In the genomic region with DNA sequence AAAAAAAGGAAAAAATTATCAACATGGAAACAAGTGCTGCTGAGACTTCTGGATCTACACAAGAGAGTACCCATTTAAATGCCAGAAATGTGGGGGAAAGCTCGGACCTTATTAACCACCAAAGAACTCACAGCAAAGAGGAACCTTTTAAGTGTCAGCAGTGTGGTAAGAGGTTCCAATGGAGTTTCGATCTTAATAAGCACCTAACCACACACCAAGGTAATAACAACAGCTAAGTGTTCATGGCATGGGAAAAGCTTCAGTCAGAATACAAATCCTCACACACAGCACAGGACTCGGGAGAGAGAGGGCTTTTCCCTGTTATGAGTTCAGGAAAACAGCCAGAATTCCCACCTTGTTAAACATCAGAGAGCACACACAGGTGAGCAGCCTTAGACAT, we compare ENCODE assay signal across 30 mouse cellular contexts. TPM values are rescaled to one million over a fixed set of nuclear protein-coding genes. Genes with fewer than 3 reads are reported as not detected.
A peak's percentile ranks its signal among the peaks of the same experiment; 100 is the strongest.
DNase-seq lines count a peak whose midpoint lies in the region; ATAC-seq lines count a peak whose summit lies in the region.
"Had no signal": no experiment of that assay in that cellular context is flagged by ENCODE, and none has a peak within 500 bp of the region (broad histone marks: within the 10 kb centered on the region; RNA-seq: fewer than 3 reads in every experiment).

No protein-coding gene starts in this region.

- peak; percentile 19 for ATAC-seq in activated CD4-positive, CD25-positive, alpha-beta regulatory T cell, adult 4 months
- ATAC-seq: forebrain, embryonic 13.5 days; forebrain, embryonic 16.5 days; intestine, embryonic 15.5 days; Patski had no signal

- DNase-seq in A20 (ENCODE audit: low read depth, low spot score): peak; percentile 73
- DNase-seq in CD4-positive helper T cell, adult 2 months (ENCODE audit: low read depth, low spot score): peak; percentile 26
- DNase-seq in adrenal gland, postnatal 25 days: no peak
- DNase-seq in Muller cell, postnatal 12 days (ENCODE audit: inconsistent ontology term): no peak
- DNase-seq in adrenal gland, adult 2 months: no peak
- DNase-seq: adrenal gland, adult 8-10 months; adrenal gland, postnatal 36 days; cerebellum, adult 18-20 months; cerebellum, adult 9-10 months; cerebellum, postnatal 14 days; gastrocnemius, postnatal 10 days; gastrocnemius, postnatal 36 days; heart, adult 18-20 months; heart, postnatal 10 days; heart, postnatal 4 days; kidney, adult 11 months had no signal

RNA-seq across cellular contexts. Expression of a gene that starts 32.5 kb away (rescaled TPM):
- 10 to 100 TPM; 69.2 to 95.7 TPM for polyA plus RNA-seq in activated CD4-positive, CD25-positive, alpha-beta regulatory T cell, adult 4 months (2017; shearing (Covaris generic))
- 21.4 and 26.1 TPM in 2 replicates for total RNA-seq in adrenal gland, postnatal 25 days (2021)
- total RNA-seq in adrenal gland, adult 2 months (2021): 10 to 100 TPM; 18.3 to 20.4 TPM
- polyA plus RNA-seq in adrenal gland, adult 2 months (2012; rRNA removed): 7.5 and 10.3 TPM in 2 replicates

RNA-seq across cellular contexts. Expression of a gene that starts 54.3 kb away (rescaled TPM):
- polyA plus RNA-seq in activated CD4-positive, CD25-positive, alpha-beta regulatory T cell, adult 4 months (2017; shearing (Covaris generic)): not detected
- not detected in 2 replicates for total RNA-seq in adrenal gland, postnatal 25 days (2021)
- not detected for total RNA-seq in adrenal gland, adult 2 months (2021)
- polyA plus RNA-seq in adrenal gland, adult 2 months (2012; rRNA removed): not detected in 2 replicates
- total RNA-seq: adrenal gland, adult 8-10 months; adrenal gland, postnatal 36 days; ES-E14; gastrocnemius, adult 18-20 months; gastrocnemius, postnatal 10 days; gastrocnemius, postnatal 36 days; heart, adult 18-20 months; heart, postnatal 10 days; heart, postnatal 4 days had no signal
- polyA plus RNA-seq: forebrain, embryonic 10.5 days; forebrain, embryonic 13.5 days; forebrain, embryonic 16.5 days; heart, embryonic 12.5 days; heart, embryonic 15.5 days; hindbrain, embryonic 11.5 days; hindbrain, embryonic 14.5 days; intestine, embryonic 15.5 days had no signal

RNA-seq across cellular contexts. Expression of a gene that starts 58.5 kb away (rescaled TPM):
- not detected for polyA plus RNA-seq in activated CD4-positive, CD25-positive, alpha-beta regulatory T cell, adult 4 months (2017; shearing (Covaris generic))
- total RNA-seq in adrenal gland, postnatal 25 days (2021): not detected in 2 replicates
- not detected for total RNA-seq in adrenal gland, adult 2 months (2021)
- polyA plus RNA-seq in adrenal gland, adult 2 months (2012; rRNA removed): not detected in 2 replicates
- total RNA-seq: adrenal gland, postnatal 36 days; ES-E14; gastrocnemius, adult 18-20 months; gastrocnemius, postnatal 10 days; gastrocnemius, postnatal 36 days; heart, postnatal 10 days; heart, postnatal 4 days had no signal
- polyA plus RNA-seq: embryonic facial prominence, embryonic 11.5 days; embryonic facial prominence, embryonic 14.5 days; forebrain, embryonic 10.5 days; forebrain, embryonic 13.5 days; forebrain, embryonic 16.5 days; heart, embryonic 12.5 days; heart, embryonic 15.5 days; hindbrain, embryonic 11.5 days; hindbrain, embryonic 14.5 days; intestine, embryonic 15.5 days; Patski had no signal

Comparison
In these comparisons a context has a peak if more than half of its experiments do, and no peak if none do; other contexts are left out.
1. DNase-seq: peak in A20 (single experiment) and CD4-positive helper T cell, adult 2 months (single experiment); none in adrenal gland, postnatal 25 days (single experiment), Muller cell, postnatal 12 days (single experiment) and adrenal gland, adult 2 months (single experiment).